Mouse (Mus musculus) cerebellum, adult 2 months (tissue): ENCODE data around the gene Zxdc. TPM values are rescaled to one million over a fixed set of nuclear protein-coding genes. Genes with fewer than 3 reads are reported as not detected.

Experiments
- DNase-seq, 2 experiments: peaks; one replicate each; pipeline ENCODE4 v3.0.0; 2021
- H3K27ac ChIP-seq: fragments of 200-500 bp; 2 replicates; pipeline ENCODE4 v1.5.1; 2012; ENCODE audit warnings: low read length, control low read depth, inconsistent platforms; ENCODE audit not compliant: insufficient read depth
- H3K27me3 ChIP-seq: fragments of 200-500 bp; 2 replicates; pipeline ENCODE4 v1.6.1; 2012; ENCODE audit warnings: inconsistent platforms, mild to moderate bottlenecking, low read length, moderate library complexity; ENCODE audit not compliant: control insufficient read depth, insufficient read depth
- H3K4me1 ChIP-seq: fragments of 200-500 bp; 2 replicates; pipeline ENCODE4 v1.6.1; 2011; ENCODE audit warnings: low read length; ENCODE audit not compliant: control insufficient read depth, insufficient read depth
- H3K4me3 ChIP-seq: fragments of 200-500 bp; replicated peaks from 2 replicates; pipeline ENCODE3; 2011; ENCODE audit warnings: mild to moderate bottlenecking, low read depth, low read length, control low read depth; ENCODE audit not compliant: insufficient read depth
- CTCF ChIP-seq: fragments of 200-500 bp; IDR thresholded peaks from 2 replicates; pipeline ENCODE4 v1.5.1; 2011; ENCODE audit warnings: low read depth, mild to moderate bottlenecking, control low read depth, low read length, moderate library complexity, borderline replicate concordance; ENCODE audit not compliant: insufficient read depth
- POLR2A ChIP-seq: fragments of 200-500 bp; IDR thresholded peaks from 2 replicates; pipeline ENCODE4 v1.6.1; 2011; ENCODE audit warnings: low read length, control low read depth, borderline replicate concordance; ENCODE audit not compliant: insufficient read depth
- WGBS: fragments of 180-500 bp; shearing (Covaris S2); methylation state at CpG from one replicate; pipeline ENCODE4 v1.1.7; 2018; 5-methylcytosine and 5-hydroxymethylcytosine counted together
- polyA plus RNA-seq: library from polyadenylated mRNA; depleted of rRNA; stranded (reverse); fragments of >200 nt; gene quantifications from 2 replicates; pipeline ENCODE4 v1.2.3, GENCODE M21; 2012; rRNA removed

Zxdc gene
- polyA plus RNA-seq, 1 experiment = 20.3 TPM

- Histone ChIP-seq H3K27ac (no peak overlapping the region), H3K27me3 (no peaks in the 10 kb centered on the region), H3K4me3 (no peak overlapping the region), H3K4me1 (no peaks in the 10 kb centered on the region)
- TF ChIP-seq POLR2A (no peak), CTCF (no peak)
- 52% methylated on average over 4 of the region's 4 CpGs for WGBS
- no peak for DNase-seq
These were observed 77.6 kb downstream of the Zxdc start for GRCm38 (mm10) chr6:90446883-90447282.

DNA sequence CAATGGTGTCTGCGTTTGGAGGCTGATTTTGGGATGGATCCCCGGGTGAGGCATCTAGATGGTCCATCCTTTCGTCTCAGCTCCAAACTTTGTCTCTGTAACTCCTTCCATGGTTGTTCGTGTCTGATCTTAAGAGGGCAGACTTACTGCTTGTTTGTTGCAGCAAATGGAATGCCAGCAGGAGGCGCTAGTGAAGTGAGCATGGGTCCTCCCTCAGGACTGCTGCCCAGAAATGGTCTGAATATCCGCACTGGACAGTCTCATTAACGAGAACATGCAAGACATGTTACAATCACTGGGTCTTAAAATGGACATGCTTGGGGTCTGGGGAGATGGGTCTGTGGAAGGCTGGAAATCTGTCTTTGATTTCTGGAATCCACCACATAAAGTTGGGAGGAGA lies 80.9 kb downstream of the Zxdc start:
- TF ChIP-seq CTCF (peak; percentile 90), POLR2A (no peak)
- WGBS = 25% methylated on average over 7 of the region's 7 CpGs

DNA sequence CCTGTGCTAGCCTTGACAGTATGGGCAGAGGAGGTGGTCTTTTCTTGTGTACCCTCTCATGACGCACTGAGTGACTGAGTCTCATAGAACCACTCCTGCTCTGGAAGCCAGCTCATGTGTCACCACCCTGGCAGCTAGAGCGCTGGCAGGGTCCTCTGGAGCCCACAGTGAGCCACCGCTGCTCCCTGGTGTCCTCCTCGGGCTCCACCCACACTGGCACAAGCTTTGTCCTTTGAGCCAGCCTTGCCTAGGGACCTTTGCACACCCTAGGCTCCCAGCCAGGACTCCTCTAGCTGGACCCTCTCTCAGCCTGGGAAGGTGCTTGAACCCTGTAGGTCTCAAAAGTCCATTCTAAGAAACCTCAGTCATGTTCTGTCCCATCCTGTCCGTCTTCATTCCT lies 81.4 kb downstream of the Zxdc start:
- no peak overlapping the region for H3K27ac ChIP-seq
- WGBS = 51% methylated on average over 5 of the region's 5 CpGs
- H3K4me3 ChIP-seq = no peak overlapping the region
- TF ChIP-seq POLR2A (no peak), CTCF (no peak)
- no peaks in the 10 kb centered on the region for H3K27me3 ChIP-seq
- no peak for DNase-seq
- H3K4me1 ChIP-seq = no peaks in the 10 kb centered on the region

More for the DNA sequence above, 80.9 kb downstream of the Zxdc start:
- no peak overlapping the region for H3K27ac ChIP-seq
- H3K4me3 ChIP-seq = no peak overlapping the region
- peak; percentile 77 to 87 for DNase-seq
- H3K27me3 ChIP-seq = no peaks in the 10 kb centered on the region
- no peaks in the 10 kb centered on the region for H3K4me1 ChIP-seq

DNA sequence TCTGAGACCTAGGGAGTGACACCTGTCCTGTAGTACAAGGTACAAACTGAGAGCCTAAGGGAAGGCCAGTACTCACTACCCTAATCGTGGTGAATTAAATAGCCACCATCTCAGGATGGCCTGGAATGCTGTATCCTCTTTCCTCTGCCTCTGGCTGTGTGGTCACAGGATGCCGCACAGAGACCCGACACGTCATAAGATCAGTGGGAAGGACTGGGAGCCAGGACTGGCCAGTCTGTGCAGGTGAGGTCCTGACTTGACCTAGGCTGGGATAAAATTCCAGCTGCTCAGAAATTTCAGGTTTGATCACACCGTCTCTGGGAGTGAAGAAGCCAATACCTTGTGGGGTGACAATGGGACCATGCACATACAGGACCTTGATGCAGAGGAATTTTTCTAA lies 82.2 kb downstream of the Zxdc start:
- Histone ChIP-seq H3K27ac (no peak overlapping the region), H3K4me1 (no peaks in the 10 kb centered on the region), H3K27me3 (no peaks in the 10 kb centered on the region), H3K4me3 (no peak overlapping the region)
- no peak for DNase-seq
- TF ChIP-seq POLR2A (no peak), CTCF (no peak)
- WGBS = 93% methylated on average over 5 of the region's 5 CpGs

DNA sequence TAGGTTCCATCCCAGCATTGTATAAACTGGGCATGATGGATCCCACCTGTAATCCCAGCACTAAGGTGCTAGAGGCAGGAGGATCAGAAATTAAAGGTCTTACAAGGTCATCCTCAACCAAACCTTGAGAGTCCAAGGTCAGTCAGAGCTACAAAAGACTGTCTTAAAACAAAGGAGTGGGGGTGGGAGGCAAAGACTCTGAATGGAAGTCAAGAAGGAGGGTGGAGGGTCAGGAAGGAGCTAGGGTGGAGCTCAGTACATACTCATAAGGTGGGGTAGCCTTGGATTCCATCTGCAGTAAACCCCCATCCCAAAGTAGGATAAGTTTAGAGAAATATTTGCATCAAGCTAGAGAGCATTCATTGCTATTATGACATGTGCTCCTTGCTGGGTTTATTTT lies 83.3 kb downstream of the Zxdc start:
- H3K4me1 ChIP-seq = no peaks in the 10 kb centered on the region
- TF ChIP-seq POLR2A (no peak), CTCF (no peak)
- H3K27ac ChIP-seq = no peak overlapping the region
- no peak for DNase-seq
- no peaks in the 10 kb centered on the region for H3K27me3 ChIP-seq
- no peak overlapping the region for H3K4me3 ChIP-seq

Other genes with a start within 250 kb of the Zxdc start
- gene Vmn1r51, start 246.9 kb upstream of the Zxdc start, polyA plus RNA-seq = not detected in 2 replicates
- not detected in 2 replicates for gene Vmn1r52, start 194.7 kb upstream of the Zxdc start, polyA plus RNA-seq
- gene V1ra8, start 166.7 kb upstream of the Zxdc start, polyA plus RNA-seq = not detected in 2 replicates
- gene Vmn1r53, start 145.1 kb upstream of the Zxdc start, polyA plus RNA-seq = not detected in 2 replicates
- gene Vmn1r54, start 123.2 kb upstream of the Zxdc start, polyA plus RNA-seq = not detected in 2 replicates
- not detected in 2 replicates for gene BC048671, start 68.3 kb upstream of the Zxdc start, polyA plus RNA-seq
- gene Chst13, start 44.3 kb upstream of the Zxdc start, polyA plus RNA-seq = not detected in 2 replicates
- not detected in 2 replicates for gene Uroc1, start 36.2 kb upstream of the Zxdc start, polyA plus RNA-seq
- 5.3 and 5.5 TPM in 2 replicates for gene Cfap100, start 59.3 kb downstream of the Zxdc start, polyA plus RNA-seq
- 26.1 and 28.4 TPM in 2 replicates for gene Klf15, start 93.1 kb downstream of the Zxdc start, polyA plus RNA-seq
- 50.1 and 56.3 TPM in 2 replicates for gene Aldh1l1, start 116.9 kb downstream of the Zxdc start, polyA plus RNA-seq
- gene Slc41a3, start 235.2 kb downstream of the Zxdc start, polyA plus RNA-seq = 32.8 and 36.1 TPM in 2 replicates